Mouse (Mus musculus): ENCODE data around the gene Xrcc5. TPM values are rescaled to one million over a fixed set of nuclear protein-coding genes. Genes with fewer than 3 reads are reported as not detected.

Gene Xrcc5
- polyA plus RNA-seq, 1 experiment, result 87.5 TPM

DNA sequence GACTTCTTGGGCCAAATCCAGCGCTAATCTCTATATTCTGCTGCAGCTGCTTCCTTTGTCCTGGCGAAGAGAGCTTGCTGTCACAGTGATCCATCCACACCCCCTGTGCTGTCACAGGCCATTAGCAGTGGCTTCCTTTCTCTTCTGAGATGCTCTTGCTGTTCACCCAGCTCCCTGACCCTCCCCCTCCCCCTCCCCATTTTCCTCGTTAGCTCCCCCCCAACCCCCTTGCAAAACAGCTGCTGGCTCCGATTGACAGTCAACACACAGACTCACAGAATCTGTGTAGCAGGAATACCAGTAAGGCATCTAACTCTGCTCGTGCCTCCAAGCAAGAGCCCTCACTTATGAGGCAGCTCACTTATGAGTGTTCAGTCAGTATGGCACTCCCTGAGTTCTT lies 20.3 kb upstream of the Xrcc5 start:
- TF ChIP-seq EP300 (IDR thresholded peaks at IDR 0.05; ENCODE audit: insufficient read depth, low read depth, low read length), result no peak
- no peak for TF ChIP-seq CTCF (IDR thresholded peaks at IDR 0.05; ENCODE audit: low read depth, low read length)
- TF ChIP-seq POLR2A (IDR thresholded peaks at IDR 0.05; ENCODE audit: insufficient read depth, low read length), result no peak
- H3K4me3 ChIP-seq (ENCODE audit: low read depth, low read length), result no peak overlapping the region
- H3K27me3 ChIP-seq (ENCODE audit: control insufficient read depth, insufficient read depth, low read length, poor library complexity, severe bottlenecking), result no peaks in the 10 kb centered on the region
- H3K4me1 ChIP-seq (ENCODE audit: control insufficient read depth, insufficient read depth, low read length), result no peaks in the 10 kb centered on the region
- no peaks in the 10 kb centered on the region for H3K36me3 ChIP-seq (ENCODE audit: control insufficient read depth, insufficient read depth, low read length, poor library complexity, severe bottlenecking)
- H3K9ac ChIP-seq (ENCODE audit: low read depth, poor library complexity, severe bottlenecking), result no peak overlapping the region
- no peak overlapping the region for H3K27ac ChIP-seq (ENCODE audit: insufficient read depth, low read length)
- H3K9me3 ChIP-seq (replicated peaks; ENCODE audit: control insufficient read depth, insufficient read depth, low read length, poor library complexity, severe bottlenecking), result no peaks in the 10 kb centered on the region

- Histone ChIP-seq H3K4me3 (ENCODE audit: low read depth, low read length) (no peak overlapping the region), H3K27ac (ENCODE audit: insufficient read depth, low read length) (no peak overlapping the region), H3K9me3 (replicated peaks; ENCODE audit: control insufficient read depth, insufficient read depth, low read length, poor library complexity, severe bottlenecking) (no peaks in the 10 kb centered on the region), H3K9ac (ENCODE audit: low read depth, poor library complexity, severe bottlenecking) (no peak overlapping the region), H3K27me3 (ENCODE audit: control insufficient read depth, insufficient read depth, low read length, poor library complexity, severe bottlenecking) (no peaks in the 10 kb centered on the region), H3K4me1 (ENCODE audit: control insufficient read depth, insufficient read depth, low read length) (no peaks in the 10 kb centered on the region), H3K36me3 (ENCODE audit: control insufficient read depth, insufficient read depth, low read length, poor library complexity, severe bottlenecking) (no peaks in the 10 kb centered on the region)
- TF ChIP-seq EP300 (IDR thresholded peaks at IDR 0.05; ENCODE audit: insufficient read depth, low read depth, low read length) (no peak), POLR2A (IDR thresholded peaks at IDR 0.05; ENCODE audit: insufficient read depth, low read length) (no peak), CTCF (IDR thresholded peaks at IDR 0.05; ENCODE audit: low read depth, low read length) (no peak)
Observed at GRCm38 (mm10) chr1:72287893-72288292, 19.3 kb upstream of the Xrcc5 start.

- Histone ChIP-seq H3K4me1 (ENCODE audit: control insufficient read depth, insufficient read depth, low read length) (no peaks in the 10 kb centered on the region), H3K27me3 (ENCODE audit: control insufficient read depth, insufficient read depth, low read length, poor library complexity, severe bottlenecking) (no peaks in the 10 kb centered on the region), H3K4me3 (ENCODE audit: low read depth, low read length) (no peak overlapping the region), H3K9ac (ENCODE audit: low read depth, poor library complexity, severe bottlenecking) (no peak overlapping the region), H3K36me3 (ENCODE audit: control insufficient read depth, insufficient read depth, low read length, poor library complexity, severe bottlenecking) (no peaks in the 10 kb centered on the region), H3K27ac (ENCODE audit: insufficient read depth, low read length) (no peak overlapping the region), H3K9me3 (replicated peaks; ENCODE audit: control insufficient read depth, insufficient read depth, low read length, poor library complexity, severe bottlenecking) (no peaks in the 10 kb centered on the region)
- no peak for TF ChIP-seq EP300 (IDR thresholded peaks at IDR 0.05; ENCODE audit: insufficient read depth, low read depth, low read length)
- no peak for TF ChIP-seq POLR2A (IDR thresholded peaks at IDR 0.05; ENCODE audit: insufficient read depth, low read length)
- TF ChIP-seq CTCF (IDR thresholded peaks at IDR 0.05; ENCODE audit: low read depth, low read length), result no peak
Observed at GRCm38 (mm10) chr1:72288527-72289150, 18.6 kb upstream of the Xrcc5 start.

DNA sequence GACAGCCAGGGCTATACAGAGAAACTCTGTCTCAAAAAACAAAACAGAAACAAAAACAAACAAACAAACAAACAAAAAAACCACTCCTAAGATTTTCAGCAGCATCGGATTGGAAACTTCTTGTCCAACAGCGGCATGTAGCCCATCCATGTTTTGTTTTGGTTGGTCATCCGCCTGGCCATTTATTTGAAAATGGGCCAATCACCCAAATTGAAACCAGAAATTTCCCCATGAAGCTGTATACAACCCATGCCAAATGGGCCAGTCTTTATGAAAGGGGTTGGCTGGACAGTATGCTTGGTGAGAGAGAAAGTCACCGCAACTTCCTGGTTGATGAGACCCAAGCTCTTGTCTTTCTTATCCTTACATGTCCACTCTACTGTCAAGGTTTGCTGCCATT lies 16.3 kb upstream of the Xrcc5 start:
- Histone ChIP-seq H3K9ac (ENCODE audit: low read depth, poor library complexity, severe bottlenecking) (no peak overlapping the region), H3K27me3 (ENCODE audit: control insufficient read depth, insufficient read depth, low read length, poor library complexity, severe bottlenecking) (no peaks in the 10 kb centered on the region), H3K27ac (ENCODE audit: insufficient read depth, low read length) (no peak overlapping the region), H3K36me3 (ENCODE audit: control insufficient read depth, insufficient read depth, low read length, poor library complexity, severe bottlenecking) (no peaks in the 10 kb centered on the region), H3K9me3 (replicated peaks; ENCODE audit: control insufficient read depth, insufficient read depth, low read length, poor library complexity, severe bottlenecking) (no peaks in the 10 kb centered on the region), H3K4me3 (ENCODE audit: low read depth, low read length) (no peak overlapping the region), H3K4me1 (ENCODE audit: control insufficient read depth, insufficient read depth, low read length) (no peaks in the 10 kb centered on the region)
- TF ChIP-seq CTCF (IDR thresholded peaks at IDR 0.05; ENCODE audit: low read depth, low read length) (no peak), POLR2A (IDR thresholded peaks at IDR 0.05; ENCODE audit: insufficient read depth, low read length) (no peak), EP300 (IDR thresholded peaks at IDR 0.05; ENCODE audit: insufficient read depth, low read depth, low read length) (no peak)

DNA sequence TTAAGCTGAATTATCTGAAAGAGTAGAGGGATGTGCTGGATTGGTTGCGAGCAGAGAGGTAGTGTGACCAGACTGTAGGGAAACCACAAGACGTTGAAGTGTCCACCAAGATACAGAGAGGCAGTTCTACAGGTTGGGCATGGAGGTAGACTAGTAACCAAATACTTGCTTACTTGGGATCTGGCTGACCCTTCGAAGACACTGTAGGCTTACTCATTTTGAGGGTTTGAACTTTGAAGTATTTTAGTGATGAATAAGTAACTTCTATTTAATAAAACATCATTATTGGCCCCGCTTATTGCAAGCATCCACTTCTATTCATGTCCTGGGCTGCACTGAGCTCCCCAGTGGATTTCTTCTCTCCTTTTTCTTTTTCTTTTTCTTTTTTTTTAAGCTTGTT lies 15.8 kb upstream of the Xrcc5 start:
- no peak overlapping the region for H3K27ac ChIP-seq (ENCODE audit: insufficient read depth, low read length)
- no peaks in the 10 kb centered on the region for H3K27me3 ChIP-seq (ENCODE audit: control insufficient read depth, insufficient read depth, low read length, poor library complexity, severe bottlenecking)
- H3K4me1 ChIP-seq (ENCODE audit: control insufficient read depth, insufficient read depth, low read length), result no peaks in the 10 kb centered on the region
- TF ChIP-seq POLR2A (IDR thresholded peaks at IDR 0.05; ENCODE audit: insufficient read depth, low read length) (no peak), EP300 (IDR thresholded peaks at IDR 0.05; ENCODE audit: insufficient read depth, low read depth, low read length) (no peak), CTCF (IDR thresholded peaks at IDR 0.05; ENCODE audit: low read depth, low read length) (no peak)
- no peak overlapping the region for H3K9ac ChIP-seq (ENCODE audit: low read depth, poor library complexity, severe bottlenecking)
- H3K4me3 ChIP-seq (ENCODE audit: low read depth, low read length), result no peak overlapping the region
- no peaks in the 10 kb centered on the region for H3K9me3 ChIP-seq (replicated peaks; ENCODE audit: control insufficient read depth, insufficient read depth, low read length, poor library complexity, severe bottlenecking)
- H3K36me3 ChIP-seq (ENCODE audit: control insufficient read depth, insufficient read depth, low read length, poor library complexity, severe bottlenecking), result no peaks in the 10 kb centered on the region

DNA sequence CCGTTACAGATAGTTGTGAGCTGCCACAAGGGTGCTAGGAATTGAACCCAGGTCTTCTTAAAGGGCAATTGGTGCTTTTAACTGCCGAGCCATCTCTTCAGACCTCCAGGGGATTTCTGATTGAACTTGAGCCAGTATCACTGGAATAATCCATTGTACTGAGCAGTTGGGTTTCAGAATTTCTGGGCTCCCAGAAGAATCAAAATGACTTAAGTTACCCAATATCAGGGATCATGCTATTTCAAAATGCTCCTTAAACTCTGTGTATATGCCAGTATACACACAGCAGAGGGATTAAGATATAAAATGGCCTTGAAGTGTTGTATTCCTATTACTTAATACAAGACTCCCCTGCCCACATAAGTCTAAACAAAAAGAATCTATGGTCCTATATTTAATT lies 15.3 kb upstream of the Xrcc5 start:
- Histone ChIP-seq H3K9me3 (replicated peaks; ENCODE audit: control insufficient read depth, insufficient read depth, low read length, poor library complexity, severe bottlenecking) (no peaks in the 10 kb centered on the region), H3K27me3 (ENCODE audit: control insufficient read depth, insufficient read depth, low read length, poor library complexity, severe bottlenecking) (no peaks in the 10 kb centered on the region), H3K36me3 (ENCODE audit: control insufficient read depth, insufficient read depth, low read length, poor library complexity, severe bottlenecking) (no peaks in the 10 kb centered on the region), H3K4me3 (ENCODE audit: low read depth, low read length) (no peak overlapping the region), H3K4me1 (ENCODE audit: control insufficient read depth, insufficient read depth, low read length) (no peaks in the 10 kb centered on the region), H3K9ac (ENCODE audit: low read depth, poor library complexity, severe bottlenecking) (no peak overlapping the region), H3K27ac (ENCODE audit: insufficient read depth, low read length) (no peak overlapping the region)
- no peak for TF ChIP-seq CTCF (IDR thresholded peaks at IDR 0.05; ENCODE audit: low read depth, low read length)
- TF ChIP-seq EP300 (IDR thresholded peaks at IDR 0.05; ENCODE audit: insufficient read depth, low read depth, low read length), result no peak
- TF ChIP-seq POLR2A (IDR thresholded peaks at IDR 0.05; ENCODE audit: insufficient read depth, low read length), result no peak
